Mouse (Mus musculus) cerebellum, postnatal 36 days (tissue): ENCODE results near the gene B230118H07Rik.

Experiments used
- DNase-seq, 2 experiments: peaks; one replicate each; pipeline ENCODE4 v3.0.0; 2021 to 2022; ENCODE audit warnings: mixed read lengths in 2 of 2

Gene B230118H07Rik

DNA sequence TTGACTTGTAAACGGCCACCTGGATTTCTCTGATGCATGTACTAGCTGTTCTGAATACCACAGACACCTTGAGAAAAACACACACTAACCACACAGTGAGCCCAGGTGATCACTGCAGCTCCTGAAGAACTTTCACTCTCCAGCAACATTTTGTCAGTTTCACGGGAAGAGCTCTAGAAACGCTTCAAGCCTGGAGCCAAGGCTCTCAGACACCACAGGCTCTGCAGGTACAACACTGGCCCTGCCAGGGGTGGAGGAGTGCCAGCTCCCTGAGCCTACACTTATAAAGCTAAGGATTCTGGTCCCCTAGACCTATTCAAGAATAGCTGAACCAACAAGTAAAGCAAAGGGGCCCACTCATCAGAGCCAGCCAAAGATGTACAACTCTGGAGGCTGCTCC lies 67.9 kb downstream of the B230118H07Rik start:
- peak; percentile 37 to 47 for DNase-seq

DNA sequence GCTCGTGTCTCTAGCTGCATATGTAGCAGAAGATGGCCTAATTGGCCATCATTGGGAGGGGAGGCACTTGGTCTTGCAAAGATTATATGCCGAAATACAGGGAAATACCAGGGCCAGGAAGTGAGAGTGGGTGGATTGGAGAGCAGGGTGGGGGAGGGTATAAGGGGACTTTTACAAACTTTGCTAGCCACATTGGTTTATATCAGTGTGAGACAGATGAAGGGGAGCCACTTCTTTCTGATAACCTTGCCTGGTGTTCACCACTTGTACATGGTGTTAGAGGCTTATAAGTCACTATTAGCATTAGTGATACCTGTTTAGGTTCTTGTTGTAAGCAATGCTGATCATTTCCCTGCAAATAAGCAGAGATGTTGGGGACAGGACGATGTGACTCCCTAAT lies 68.4 kb downstream of the B230118H07Rik start:
- no peak for DNase-seq

DNA sequence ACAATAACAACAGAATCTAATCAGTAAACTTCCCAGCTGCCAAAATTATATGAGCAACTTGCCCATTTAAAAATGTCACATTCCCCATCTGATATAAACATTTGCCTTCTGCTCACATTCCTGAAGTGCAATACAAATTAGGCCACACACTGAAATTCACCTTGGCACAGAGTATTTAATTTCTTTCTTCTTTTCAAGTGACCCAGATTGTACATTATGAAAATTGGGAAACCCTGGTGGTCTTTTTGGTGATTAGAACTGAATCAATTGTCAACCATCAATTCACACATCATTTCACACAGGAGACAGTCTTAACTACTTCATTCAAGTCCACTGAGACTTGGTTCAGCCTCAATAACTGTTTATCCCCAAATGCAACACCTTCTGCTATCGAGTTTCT lies 68.9 kb downstream of the B230118H07Rik start:
- no peak for DNase-seq

DNA sequence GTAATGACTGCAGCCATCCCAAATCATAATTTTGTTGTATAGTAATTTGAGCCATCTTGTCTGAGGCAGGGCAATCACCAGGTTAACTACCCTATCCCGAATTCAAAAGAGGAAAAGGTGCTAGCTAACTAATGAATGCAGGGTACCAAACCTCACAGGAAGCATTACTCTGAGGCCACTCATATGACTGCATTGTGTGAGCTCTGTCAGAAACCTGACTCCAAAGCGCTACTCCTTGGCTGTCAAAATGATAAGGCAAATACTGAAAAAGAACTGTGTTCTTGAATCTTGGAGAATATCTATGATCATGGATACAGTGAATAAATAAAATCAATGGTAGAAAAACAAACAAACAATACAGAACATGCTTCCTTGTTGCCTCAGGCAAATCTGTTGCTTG lies 69.3 kb downstream of the B230118H07Rik start:
- DNase-seq: no peak

DNA sequence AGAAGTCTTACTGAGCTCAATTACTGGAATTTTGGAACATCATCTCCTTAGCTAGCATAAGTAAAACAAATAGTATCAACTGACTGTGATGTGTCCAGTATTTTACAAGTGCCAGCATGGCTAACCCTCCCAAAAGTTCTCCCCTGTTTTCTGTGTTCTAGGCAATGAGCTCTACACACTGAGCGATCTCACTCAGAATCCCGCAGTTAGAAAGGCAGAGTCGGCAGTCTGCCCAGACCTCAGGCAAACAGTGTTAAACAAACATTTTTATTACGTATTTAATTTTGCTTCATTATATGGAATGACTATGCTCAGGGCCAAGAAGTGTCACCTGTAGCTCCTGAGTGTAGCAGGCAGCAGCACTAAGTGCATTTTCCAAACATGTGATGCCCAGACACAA lies 72.1 kb downstream of the B230118H07Rik start:
- no peak for DNase-seq

DNA sequence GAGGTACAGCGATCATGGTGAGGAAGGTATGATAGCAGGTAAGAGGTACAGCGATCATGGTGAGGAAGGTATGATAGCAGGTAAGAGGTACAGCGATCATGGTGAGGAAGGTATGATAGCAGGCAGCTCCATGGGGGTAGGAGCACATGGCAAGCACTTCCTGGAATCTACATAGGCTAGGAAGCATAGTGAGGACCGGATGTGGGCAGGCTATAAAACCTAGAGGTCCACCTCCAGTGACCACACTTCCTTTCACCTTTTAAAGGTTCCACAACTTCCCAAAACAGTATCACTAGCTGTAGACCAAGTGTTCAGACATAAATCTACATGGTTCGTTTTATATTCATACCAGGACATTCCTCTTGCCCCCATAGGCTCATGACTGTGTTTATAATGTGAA lies 80.1 kb downstream of the B230118H07Rik start:
- DNase-seq: no peak

DNA sequence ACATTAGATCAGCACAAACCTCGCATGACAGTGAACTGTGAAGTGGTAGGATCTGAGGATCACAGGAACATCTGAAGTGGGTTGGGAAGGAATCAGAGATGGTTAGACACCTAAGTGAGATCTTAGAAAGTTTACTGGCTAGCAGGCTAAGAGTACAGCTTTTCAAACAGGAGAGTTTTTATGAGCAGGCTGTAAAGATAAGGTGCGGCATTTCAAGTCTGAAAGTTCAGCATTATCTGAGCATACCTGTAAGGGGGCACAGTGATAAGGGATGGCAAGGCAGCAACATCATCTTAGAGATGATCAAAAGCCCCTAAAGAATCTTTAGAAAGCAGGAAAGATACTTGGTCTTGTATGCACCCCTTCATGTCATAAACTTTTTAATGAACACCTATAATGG lies 81.8 kb downstream of the B230118H07Rik start:
- no peak for DNase-seq

DNA sequence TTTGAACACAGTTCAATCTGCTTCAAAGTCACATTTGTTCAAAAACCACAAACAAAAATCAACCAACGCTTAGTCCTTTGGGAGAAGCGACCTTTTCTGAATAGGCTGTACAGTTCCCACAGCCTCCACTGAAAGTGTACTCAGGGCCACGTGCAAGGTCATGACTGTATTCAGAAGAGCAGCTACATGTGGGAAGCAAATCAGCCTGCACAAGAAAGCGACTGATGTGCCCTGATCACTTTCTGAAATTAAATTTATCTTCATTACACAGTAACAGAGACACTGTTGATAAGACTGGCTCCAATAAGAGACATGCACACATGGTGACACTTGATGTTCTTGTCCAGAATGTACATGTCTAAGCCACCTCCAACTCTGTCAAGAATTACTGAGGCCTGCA lies 85.6 kb downstream of the B230118H07Rik start:
- DNase-seq: no peak

DNA sequence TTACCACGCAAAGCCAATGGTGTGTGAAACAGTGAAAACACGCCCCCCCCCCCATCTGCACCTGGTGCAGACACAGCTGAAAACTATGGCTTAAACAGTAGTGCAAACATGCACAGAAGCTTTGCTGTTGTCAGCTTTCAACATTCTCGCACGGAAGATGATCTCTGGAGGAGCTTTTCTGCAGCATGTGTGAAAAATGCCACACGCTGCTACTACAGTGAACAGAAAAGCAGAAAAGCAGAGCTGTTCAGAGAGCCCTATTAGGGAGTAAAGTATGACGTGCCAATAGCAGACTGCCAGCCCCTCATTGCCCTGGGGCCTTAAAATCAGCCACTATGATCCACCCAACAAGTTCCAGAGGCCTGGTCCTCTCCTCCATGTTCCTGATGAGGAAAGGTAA lies 86.1 kb downstream of the B230118H07Rik start:
- no peak for DNase-seq

DNA sequence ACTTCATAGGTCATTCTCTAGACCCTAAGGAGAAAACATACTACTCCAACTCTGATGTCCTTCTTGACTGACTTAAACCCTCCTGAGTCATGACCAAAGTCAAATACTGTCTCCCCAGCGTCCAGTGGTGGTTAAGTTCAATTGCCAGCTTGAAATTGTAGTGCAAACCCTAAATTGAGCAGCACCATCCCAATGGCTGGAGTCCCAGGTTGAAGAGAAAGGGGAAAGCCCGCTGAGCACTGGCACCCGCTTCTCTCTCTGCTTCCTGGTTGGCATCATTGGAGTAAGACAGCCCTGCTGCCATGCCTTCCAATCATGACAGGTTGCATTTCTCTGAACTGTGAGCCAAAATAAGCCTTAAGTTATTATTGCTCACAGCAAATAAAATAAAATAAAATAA lies 89.9 kb downstream of the B230118H07Rik start:
- no peak for DNase-seq

DNA sequence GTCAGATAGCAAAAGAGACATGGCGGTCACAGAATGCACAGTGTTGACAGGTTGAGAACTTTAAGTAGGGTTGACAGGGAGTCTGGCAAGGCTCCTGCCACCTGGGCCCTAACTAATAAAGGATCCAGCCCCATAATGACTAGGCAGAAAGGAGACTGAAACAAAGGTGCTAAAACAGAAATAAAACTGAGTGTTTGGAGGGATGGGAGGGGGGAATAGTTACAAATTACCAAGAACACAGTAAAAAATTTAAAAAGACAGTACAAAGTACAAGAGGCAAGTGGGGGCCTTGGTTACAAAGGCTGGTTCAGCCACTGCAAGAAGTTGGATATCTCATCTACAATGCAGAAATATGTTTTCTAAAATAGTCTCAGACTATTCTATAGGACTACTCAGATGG lies 93.4 kb downstream of the B230118H07Rik start:
- no peak for DNase-seq

DNA sequence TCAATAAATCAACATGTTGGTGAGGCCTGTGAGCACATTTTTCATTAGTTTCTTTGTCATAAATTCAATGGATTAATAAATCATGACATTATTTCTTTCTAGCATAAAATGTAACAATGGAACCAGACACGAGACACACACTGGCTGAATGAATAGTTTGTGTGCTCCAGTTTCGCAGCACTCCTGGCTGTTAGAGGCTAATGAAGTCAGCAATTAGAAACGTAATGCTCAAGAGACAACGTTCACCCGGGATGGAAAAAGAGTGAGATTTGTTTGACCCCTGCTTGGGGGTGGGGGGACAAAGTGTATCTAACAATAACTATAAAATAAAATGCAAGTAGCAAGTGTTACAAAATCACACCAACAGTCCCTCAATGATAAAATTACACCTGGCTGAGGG lies 95.5 kb downstream of the B230118H07Rik start:
- no peak for DNase-seq

DNA sequence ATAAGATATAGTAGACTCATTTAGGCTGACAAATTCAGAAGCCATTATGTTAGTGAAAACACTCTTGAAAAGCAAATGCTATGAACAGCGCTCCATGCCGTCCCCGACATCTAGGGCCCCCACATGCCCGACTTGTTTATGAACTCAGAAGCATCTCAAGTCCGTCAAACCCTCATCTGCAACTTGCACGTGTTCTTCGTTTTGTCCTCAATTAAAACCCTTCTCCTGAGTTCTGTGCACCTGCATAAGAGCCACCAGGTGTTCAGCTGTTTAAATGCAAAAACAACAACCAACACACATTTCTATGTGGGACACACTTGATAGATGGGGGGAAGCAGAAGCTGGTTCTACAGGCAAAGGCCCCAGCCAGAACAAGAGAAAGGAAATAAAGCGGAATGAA lies 97.0 kb downstream of the B230118H07Rik start:
- DNase-seq: no peak

DNA sequence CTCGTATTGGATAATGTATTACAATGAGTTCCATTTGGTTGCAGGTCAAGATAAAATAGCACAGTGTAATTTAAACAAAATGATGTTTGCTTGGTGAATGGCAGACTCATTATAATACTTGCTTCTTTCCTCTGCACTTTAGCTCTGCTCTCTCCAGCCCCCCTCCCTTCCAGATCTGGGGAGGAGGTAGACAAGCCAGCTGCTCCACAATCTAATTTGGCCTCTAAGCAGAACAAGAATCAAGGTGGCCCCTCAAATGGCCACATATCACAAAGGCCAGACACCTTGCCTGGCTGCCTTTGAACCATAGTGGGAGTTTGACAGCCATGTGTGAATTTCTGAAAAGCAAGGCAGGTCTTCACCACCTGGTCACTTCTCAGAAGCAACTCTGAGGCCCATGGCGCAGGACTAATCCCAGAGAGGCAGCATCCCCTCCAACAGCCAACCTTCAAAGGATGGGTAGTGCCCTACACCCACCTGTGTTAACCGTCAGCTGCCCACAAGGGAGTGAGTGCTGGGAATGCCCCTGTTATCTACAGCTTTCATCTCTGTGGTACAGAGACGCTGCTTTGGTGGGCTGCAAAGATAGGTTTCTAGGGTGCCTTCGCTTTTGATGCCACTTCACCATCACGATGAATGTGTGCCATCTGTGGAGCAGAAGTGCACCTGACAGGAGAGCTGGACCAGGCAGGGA lies 98.2 kb downstream of the B230118H07Rik start:
- no peak for DNase-seq

DNA sequence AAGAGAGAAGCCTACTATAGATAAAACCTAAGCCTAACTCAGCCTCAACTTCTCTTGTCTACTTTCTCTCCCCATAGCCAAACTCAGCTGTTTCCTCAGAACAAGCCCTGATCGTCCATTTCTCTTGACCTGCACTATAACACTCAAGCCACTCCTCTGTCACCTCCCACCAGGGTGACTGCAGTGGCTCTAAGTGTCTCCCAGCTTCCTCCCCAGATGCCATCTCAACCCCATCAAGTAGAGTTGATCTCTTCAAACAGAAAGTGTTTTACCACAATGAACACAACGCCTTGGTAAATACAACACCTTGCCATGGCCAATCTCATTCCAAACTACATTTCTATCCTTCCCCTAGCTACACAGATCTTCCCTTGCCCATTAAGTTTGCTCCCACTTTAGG lies 99.2 kb downstream of the B230118H07Rik start:
- DNase-seq: no peak

DNA sequence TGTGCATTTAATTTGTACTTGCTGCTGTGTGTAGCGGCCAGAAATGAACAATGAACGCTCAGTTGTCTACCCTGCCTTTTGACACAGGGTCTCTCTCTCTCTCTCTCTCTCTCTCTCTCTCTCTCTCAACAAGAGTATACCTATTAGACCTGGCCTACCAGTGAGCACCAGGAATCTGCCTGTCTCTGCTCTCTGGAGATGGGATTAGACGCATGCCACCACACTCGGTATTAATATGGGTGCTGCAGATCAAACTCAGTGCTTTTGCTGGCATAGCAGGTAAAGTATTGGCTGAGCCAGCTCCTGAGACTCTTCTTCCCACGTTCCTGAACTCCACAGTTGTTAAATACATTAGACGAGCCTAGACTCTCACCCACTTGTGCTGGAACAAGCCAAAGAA lies 100.5 kb downstream of the B230118H07Rik start:
- no peak for DNase-seq

DNA sequence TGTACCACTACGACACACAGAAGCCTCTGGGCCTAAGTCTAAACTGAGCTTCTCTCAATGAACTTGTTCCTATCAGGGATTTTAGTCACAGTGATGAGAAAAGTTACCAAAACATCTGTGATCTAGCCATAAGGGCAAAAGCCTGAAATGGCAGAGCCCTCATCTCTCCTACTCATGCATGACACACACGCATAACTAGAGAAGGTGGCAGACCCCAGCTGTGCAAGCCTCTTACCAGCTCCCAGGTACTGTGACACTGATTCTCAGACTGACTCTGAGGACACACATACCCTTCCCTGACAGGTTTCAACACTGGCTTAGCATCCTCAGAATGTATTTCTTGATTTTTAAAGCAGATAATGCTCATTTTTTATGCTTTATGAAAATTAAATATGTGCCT lies 103.7 kb downstream of the B230118H07Rik start:
- DNase-seq: no peak

DNA sequence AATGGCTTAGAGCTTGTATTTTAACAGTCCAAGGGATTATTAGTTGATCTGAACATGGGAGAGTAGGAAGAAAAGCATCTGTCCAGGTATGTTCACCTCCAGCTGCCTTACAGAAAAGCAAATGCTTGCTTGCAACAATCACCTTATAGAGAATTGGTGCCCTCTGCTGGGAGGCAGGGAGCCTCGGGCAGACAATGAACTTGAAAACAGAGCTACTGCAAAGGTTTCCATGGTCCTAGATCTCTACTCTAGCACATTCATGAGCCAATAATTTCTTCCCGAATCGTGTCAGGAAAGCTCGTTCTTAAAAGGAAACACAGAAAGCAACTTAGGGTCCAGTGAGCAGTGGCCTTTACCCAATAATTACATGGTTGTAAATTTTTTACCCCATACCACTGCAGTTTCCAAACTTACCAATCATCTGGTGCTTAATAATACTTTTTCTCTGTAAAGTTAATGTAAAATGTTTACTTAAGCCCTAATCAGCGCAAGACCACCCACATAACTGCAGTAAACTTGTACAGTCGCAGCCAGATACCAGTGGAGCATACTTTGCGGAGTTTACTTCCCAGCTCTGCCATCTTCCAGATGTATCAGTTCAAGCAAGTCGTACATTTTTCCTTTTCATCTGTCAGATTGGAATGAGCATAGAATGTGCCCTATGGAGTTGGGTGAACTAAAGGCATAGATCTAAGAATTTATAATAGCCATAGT lies 105.5 kb downstream of the B230118H07Rik start:
- DNase-seq: no peak

DNA sequence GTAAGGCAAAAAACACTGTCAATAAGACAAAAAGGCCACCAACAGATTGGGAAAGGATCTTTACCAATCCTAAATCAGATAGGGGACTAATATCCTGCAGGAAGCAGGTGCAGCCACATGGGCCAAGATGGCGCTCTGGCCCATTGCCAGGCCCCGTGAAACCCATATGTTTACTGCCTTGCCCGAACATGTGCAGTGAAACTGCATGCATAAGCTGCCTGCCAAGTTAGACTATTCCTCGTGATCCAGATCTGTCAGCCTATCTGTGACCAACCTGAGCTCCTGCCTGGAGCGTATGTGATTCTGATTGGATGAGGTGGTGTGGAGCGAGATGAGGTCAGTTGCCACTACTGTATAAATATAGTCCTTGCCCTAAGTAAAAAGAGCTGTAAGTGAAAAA lies 112.4 kb downstream of the B230118H07Rik start:
- peak; percentile 40 to 58 for DNase-seq

DNA sequence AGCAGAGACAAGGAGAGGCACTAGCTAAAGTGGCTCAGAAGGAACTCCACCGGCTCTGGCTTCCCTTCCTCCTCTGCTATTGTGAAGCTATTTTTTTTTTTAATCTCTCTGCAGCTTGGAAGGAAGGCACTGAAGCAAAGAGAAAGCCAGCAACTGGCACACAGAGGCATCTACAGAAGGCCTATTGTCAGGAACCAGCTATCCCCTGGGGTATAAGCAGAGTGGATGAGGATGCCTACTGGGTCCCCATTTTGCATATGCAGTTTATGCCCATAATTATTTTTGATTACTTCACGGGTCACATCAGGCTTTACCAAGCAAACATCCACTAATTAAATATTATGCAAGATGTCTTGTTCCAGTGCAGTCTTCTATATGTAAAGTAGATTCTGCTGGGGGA lies 115.6 kb downstream of the B230118H07Rik start:
- no peak for DNase-seq

DNA sequence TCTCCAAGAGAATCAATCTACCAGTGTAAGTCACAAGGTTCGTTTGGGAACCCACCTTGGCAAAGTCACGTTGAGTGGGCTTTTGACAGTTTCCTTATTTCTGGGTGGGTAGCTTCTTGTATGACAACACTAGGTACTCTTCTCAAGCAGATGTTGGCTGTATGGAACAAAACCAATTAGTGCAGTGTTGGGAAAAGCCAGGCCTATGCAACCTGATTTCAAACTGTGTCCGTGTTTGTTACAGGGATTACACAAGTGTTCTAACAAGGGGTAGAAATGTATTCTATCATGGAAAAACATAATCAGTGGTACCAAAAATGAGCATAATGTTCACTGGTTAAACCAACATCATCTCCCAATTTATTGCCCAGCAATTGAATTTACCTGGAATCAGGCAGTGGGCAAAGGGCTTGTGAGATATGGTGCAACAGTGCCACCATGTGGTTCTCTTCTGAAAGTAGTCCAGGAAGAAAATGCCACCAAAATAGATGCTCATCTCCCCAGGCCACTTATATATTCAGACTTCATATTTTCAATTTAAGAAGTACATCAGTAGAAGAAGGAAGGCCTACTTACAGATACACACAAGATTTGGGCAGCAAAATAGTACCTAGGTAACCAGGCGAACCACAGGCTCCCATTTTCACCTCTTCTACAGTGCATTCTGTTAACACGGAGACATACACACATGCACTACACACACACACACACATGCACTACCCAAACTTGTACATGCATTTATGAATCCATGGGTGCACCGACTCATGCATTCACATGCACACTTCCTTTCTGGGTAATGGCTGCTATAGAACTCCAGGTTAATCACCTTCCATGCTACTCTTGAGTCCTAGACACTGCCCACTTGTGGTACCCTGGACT lies 123.6 kb downstream of the B230118H07Rik start:
- DNase-seq: peak; percentile 47 to 66

DNA sequence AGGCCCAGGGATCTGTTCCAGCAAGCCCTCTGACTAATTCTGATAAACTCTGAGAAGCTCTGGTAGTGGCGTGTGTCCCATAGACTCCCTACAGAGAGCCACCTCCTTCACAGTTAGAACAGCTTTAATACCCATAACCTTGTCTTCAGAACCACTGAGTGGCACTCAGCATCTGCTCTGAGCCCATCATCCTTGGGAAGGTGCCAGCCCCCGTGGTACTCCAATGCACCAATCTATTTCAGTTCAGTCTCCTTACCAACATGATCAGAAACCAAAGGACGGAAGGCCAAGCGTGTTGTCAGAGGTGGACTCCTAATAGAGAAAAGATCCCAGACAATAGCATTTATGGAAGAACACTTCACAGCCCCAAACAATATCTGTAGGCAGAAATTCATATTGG lies 124.2 kb downstream of the B230118H07Rik start:
- DNase-seq: peak; percentile 5 to 12

DNA sequence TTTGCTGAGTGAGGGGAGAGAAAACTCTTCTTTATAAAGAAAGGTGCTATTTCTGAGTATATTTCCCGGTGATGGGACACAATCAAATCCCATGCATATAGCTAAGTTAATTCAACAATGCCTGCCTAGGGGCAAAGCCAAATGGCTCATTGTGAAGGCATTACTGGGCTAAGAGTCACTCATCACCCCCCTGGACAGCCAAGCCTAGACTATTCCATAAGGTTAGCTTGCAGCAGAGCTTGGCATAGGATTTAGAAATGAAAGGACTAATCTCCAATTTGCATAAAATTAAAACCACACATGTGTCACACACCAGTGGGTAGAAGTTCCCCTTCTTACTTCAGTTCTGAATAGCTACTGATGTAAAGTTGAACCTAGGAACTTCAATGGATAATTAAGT lies 128.8 kb downstream of the B230118H07Rik start:
- DNase-seq: no peak

DNA sequence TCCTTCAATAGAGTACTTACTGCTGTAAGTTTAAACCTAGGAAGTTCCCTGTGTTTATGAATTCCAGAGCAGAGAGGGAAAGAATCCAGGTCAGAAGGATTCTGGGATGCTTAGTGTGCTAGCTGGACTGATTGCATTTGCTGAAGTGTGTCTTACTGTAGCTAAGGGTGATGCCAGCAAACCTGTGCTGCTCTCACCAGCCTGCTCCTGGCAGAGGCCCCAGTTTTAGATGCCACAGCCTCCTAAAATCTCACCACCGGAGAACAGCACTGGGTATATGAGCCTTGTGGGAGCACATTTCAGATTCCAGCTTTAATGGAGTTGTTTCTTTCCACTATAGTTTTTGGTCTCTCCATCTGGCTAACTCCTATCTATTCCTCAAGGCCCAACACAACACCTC lies 129.4 kb downstream of the B230118H07Rik start:
- DNase-seq: peak; percentile 35 to 42
